Mouse (Mus musculus) ovary, postnatal 14 days (tissue): ENCODE data around the gene Evc2.

ENCODE experiments used
- DNase-seq: peaks from one replicate; pipeline ENCODE4 v3.0.0; 2022; ENCODE audit warnings: low spot score

Gene Evc2

DNA sequence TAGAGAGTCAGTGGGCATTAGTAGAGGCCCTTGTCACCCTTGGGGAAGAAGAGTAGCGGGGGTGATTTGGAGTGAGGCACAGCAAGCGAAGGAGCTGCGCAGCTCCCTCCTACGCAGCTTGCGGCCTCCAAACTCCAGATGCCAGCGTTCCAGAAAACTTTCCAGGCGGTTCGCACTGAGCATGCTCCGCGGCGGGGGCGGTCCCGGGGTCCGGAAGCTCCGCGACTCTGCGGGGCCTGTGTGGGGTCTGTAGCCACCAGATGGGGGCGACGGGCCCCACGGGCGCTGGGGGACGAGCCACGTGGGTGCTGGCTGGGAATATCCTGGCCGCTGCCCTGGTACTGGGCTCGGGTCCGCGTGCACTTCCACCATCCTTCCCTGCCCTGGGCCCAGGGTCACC lies at the start of gene Evc2:
TSS of gene Evc2 (plus strand) at position 212 of the 400 bp plus-strand sequence.
- DNase-seq, result peak; percentile 66

DNA sequence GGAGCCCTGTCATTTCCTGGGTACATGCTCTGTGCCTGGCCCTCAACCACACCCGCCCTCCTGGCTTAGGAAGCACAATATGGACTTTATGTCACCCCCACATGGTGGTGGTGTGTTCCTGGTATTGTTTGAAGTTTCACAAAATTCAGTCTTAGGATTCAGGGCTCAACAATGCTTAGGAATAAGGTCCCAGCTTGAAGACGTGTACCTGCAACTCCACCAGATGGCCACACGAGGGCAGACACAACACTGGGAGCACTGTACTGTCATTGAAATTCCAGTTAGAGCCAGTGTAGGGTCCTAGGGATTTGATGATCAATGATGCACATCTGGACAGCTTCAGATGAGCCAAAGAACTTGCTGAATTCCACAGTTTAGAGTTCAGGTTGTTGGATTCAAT lies 49.1 kb upstream of the Evc2 start:
- no peak for DNase-seq

DNA sequence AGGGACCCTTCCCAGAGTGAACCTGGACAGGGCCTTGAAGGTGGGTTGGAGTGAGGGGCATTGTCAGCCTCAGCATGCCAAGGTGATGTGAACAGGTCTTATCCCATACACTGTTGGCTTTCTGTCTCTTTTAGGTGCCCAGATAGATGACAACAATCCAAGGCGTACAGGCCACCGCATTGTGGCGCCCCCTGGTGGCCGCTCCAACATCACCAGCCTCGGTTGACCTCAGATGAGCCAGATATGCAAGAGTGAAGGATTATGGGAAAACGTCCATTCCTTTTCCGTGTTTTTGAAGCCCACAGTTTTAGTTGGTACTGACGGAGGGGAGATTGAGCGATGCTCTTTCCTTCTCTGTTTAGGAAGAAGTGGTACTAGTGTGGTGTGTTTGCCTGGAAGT lies 47.3 kb upstream of the Evc2 start:
- no peak for DNase-seq

DNA sequence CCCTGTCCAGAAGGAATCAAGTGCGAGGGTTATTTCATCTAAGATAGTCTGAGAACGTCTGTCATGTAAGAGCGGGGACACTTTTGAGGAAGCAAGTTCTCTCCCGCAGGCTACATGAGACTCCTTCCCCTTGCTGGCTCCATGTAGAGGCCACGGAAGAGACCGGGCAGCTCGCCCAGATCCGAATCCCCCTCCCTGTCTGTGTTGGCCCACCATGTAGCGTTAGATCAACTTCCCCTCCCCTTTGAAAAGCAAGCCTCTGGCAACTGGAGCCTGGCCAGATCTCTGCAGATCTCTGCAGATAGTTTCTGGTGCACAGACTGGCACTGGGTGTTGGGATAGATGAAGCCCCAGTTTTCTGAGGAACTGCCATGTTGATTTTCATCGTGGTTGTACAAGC lies 41.6 kb upstream of the Evc2 start:
- no peak for DNase-seq

DNA sequence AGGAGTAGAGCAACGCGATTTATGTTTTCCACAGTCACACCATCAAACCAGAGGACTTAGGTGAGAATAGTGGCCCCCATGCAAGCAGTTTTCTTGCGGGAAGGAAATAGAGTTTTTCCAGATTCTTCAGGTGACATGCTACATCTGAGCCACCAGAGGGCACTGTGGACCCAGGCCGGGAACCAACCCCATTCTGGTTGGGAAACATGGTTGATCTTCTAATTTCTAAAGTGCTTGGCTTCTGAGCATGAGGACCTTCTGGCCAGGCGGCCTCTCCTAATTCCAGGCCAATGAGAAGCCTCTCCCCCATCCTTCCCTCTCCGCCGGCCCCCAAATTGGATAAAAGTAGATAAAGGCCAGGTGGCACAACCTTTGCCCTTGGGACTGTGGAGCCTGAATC lies 39.9 kb upstream of the Evc2 start:
- DNase-seq, result peak; percentile 22

DNA sequence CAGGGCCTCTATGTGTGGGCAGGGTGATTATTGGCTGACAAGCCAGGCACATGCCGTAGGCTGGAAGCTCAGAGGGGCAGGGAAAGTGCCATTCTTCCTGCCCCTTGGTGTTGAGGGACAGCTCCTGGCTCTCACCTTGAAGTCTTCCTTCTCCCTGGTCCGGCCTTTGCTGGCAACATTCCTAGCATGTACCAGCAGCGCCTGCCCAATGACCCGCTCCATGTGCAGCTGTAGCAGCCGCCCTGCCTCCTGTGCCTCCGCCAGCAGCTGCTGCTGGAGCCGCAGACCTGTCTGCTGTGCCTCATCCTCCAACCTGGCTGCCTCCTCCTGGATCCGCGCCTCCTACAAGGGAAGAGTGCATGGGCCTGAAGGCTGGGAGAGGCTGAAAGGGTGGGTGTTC lies 28.3 kb upstream of the Evc2 start:
- no peak for DNase-seq

DNA sequence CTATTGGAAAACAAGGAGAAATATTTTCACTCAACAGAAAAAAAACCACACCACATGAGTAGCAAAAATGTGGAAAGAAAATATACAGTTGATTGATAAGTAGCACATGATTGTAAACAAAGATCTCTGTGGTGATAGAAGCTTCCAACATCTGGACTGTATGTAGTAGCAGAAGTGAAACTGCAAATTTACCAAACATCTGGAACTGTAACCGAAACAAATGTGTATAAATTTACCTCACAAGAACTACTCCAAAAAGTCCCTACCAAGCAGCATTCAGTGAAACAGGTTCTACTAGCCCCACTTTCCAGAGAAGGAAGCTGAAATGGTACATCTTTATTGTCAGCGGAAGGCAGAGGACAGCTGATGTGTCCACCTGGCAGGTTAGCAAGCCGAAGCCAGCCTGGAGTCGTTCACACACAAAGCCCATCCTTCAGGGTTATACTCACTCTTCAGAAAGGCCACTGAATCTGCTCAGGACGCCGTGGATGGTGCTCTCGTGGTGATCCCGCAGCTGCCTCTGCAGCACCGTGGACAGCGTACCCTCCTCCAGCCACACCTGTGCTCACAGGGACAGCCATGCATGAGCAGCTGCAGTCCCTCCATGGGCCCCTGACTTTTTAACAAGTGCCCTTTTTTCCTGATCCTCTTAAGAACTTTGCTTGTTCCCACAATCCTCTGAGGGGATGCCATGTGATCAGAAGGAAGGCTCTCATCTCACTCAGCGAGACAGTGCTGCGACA lies 25.1 kb upstream of the Evc2 start:
- DNase-seq, result no peak

DNA sequence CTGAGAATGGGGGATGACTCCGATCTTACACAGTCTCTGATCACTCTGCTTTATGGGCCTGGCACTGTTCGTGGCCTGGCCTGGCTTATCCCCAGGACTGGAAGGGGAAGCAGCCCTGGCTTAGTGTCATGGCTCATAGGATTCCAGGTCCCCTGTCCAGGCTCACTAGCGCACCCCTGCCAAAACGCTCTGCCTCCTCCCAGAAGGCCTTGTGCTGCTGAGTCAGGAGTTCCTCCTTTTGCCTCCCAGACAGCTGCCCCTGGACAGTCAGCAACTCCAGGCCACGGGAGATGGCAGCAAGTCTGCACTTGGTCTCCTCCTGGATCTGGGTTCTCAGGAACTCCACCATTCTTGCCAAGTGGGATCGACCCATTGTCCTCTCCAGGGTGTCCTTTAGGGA lies 19.6 kb upstream of the Evc2 start:
- DNase-seq, result no peak

DNA sequence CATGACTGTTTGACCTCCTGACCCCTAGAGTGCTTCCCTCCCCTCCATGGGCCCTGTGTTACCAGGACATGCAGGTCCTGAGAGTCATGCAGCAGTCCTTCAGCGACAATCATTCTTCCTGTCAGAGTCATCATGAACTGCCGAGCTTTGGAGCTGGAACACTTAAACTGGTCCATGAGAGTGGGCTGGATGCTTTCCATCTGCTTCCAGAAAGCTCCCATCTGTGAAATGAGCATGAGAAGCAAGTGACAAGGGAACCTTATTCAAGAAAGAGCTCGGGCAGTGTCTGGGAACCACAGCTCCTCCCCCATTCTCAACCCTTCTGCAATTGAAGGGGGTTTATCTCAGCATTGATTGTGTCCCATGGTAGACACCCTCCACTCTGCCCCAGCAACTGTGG lies 18.1 kb upstream of the Evc2 start:
- DNase-seq, result no peak

DNA sequence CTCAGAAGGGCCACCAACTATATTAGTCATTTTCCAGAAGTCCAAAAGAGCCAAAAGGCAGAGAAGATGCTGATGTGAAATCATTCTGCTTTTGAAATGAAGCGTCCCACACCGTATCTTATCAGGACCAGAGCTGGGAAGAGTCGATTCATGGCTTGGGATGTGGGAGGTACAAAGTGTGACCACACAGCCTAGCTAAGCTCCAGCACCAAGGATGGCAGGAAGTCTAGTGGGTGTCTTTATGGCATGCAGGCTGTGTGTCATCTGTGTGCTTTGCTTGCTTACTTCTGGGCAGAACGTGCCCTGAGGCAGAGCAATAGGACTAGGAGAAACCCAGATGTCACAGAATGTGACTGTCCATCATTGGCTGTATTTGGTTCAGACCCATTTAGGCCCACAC lies 17.5 kb upstream of the Evc2 start:
- DNase-seq, result no peak

DNA sequence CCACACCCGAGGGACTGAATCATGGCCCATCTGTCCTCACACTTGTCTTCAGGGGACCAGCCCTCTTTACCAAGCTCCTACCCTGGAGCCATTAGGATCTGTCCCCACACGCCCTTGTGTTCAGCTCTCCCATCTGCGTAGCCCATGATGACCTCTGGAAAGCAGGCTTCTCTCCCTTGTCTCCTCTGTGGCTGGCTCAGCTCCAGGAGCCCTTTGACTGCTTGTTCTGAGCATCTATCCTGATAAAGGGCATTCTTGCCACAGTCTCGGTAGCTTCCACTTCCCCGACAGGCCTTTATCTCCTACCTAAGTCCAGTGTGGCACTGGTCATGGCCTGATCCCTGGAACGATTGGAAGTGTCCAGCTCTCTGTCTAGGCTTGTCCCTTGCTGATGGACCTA lies 11.6 kb upstream of the Evc2 start:
- DNase-seq, result no peak

DNA sequence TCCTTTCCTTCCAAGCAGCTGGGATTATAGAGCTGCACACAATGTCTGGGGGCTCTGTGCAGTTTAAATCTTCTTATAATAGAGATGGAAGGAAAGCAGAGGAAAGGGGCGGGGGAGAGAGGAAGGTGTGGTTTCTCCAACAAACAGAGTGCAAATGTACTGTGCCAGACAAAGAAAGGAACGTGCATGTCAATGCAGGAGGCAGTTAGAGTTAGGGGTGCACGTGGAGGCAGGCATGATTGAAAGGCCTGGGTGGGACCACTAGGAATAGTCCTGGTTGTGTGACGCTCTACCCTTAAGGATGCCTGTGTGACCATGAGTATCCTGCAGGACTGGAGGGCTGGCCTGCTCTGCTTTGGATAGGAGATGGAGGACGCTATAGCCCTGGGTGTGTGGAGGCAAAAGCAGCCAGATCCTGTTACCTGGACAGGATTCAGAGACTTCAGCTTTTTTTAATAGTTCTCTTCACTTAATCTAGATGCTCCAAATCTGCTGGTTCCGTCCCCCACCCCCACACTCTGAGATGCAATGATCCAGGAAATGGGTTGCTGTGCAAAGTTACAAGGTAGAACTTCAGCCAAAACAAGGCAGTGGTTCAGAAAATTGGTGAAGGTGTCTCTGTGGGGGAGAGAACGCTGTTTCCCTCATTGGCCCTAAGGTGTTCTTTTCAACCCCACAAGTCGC lies 7.7 kb upstream of the Evc2 start:
- DNase-seq, result no peak

DNA sequence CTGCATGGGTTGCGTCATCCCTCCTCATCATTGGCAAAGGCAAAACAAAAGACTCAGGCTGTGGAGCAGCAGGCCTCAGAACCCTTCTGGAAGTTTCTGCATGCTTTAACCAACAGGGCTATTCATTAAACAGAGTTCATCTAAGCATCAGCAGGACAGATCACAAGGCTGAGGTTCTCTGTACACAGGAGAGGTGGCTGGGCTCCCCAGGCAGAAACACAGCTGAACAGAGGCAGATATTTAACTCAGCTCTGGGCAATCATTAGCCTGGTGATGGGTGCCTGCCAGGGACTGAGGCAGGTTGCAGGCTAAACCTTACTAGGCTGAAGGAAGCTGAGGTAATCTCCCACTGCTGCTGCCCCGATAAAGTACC lies 7.2 kb upstream of the Evc2 start:
- no peak for DNase-seq

DNA sequence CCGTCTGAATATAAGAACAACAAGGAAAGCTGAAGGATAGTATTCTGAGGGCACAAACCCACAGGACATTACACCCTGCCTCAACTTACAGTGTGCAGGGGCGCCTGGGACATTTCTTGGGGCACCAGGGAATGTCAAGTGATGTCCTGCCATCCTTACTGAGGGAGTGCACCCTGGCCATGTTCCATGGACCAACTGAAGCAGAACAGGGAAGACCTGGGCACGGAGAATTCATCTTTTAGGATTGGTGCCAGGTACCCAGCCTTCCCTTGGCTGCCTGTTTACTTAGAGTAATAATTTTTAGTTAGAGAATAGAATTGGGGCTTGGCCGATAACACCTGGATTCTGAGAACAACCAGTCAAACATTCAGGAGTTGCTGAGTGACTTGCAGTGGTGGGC lies 6.2 kb upstream of the Evc2 start:
- no peak for DNase-seq

DNA sequence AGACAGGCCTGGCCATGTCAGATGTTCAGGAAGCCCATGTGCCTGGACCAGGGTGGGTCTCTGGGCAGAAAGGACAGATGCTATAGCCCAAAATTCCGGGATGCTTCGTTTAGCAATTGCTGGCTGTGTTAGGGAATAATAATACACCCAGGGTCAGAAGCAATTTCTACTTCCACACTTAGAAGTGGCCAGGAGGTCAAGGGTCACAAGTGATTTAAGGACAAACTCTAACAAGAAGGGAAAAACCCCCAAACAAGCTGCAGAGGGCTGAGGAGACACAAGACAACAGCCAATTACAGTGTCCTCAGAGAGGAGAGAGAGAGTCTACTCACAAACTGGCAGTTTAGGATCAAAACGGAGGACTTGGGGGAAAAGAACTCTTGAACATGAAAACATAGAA lies 3.2 kb upstream of the Evc2 start:
- DNase-seq, result no peak

DNA sequence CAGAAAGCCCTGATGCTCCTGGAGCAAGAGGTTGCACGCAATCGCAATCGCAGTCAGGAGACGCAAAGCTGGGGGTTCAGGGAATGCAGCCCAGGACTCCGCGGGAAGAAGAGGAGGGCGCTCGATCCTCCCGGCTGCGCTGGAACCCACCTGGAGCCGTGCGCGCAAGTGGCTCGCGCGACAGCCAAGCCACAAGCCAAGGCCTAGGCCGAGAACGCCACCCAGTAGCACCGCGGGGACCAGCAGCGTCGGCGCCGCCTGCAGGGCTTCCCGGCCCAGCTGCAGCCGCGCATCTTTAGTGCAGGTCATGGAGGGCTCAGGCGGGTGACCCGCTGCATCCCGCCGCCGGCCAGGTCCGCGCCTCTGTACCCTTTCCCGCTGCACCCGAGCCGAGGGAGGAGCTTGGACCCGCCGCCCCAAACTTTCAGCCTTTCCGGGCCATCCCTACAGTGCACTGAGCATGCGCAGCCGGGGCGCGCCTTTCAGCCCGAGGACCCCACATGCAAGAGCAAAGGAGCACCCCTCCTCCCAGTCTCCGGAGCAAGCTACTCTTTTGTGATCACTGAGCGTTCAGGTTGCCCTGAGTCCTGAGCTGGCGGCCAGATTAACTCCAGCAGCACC lies 1.7 kb upstream of the Evc2 start, which contains the start of gene Evc:
TSS of gene Evc (minus strand) at position 410 of the 621 bp plus-strand sequence.
- DNase-seq, result peak; percentile 62

DNA sequence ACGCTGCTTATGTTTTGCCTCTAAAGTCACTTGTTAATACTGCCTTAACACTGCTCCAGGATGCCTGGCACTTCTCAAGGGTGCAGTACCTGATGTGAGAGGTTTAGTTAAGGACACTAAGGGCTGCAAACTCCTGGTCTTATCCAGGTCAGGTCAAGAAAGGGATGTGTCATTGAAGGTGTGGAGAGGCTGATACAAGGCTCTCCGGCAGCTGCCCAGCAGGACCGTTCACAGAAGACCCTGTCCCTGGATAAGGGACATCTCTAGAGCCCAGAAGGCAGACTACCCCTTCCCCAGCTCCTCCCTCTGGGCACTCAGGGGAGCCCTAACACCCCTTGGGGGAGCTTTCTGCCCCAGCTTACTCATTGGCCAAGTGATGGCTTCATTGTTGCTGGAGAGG lies 603 bp upstream of the Evc2 start:
- DNase-seq, result no peak

DNA sequence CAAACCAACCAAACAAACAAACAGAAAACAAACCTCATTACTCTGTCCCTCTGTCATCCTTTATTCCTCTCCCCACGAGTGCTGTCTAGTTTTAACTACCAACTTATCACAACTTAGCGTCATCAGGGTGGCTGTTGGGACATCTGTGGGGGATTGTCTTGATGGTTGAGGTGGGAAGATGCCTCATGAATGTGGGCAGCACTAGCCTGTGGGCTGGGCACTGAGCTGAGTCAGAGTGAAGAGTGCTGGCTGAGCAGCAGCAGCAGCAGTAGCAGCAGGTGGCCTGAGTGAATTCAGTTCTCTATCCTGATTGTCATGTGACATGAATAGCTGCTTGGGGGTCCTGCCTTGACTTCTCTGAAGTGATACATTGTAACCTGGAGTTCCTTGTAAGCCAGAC lies 5.7 kb downstream of the Evc2 start:
- DNase-seq, result no peak

DNA sequence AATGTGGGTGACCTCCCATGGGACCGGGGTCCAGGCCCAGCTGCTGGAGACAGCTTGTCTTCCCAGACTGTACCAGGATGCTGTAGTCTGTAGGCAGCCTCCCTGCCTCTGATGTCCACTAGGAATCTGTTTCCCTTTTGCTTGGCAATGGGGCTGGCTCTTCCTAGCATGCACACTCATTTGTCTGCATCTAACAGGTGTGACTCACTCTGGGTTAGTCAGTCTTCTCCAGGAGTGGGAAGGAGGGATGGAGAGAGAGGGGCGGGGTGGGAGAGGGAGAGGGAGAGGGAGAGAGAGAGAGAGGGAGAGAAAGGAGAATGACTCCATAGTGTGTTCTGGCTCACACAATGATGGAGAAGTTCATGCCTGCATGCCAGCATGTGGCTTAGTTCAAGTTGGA lies 13.5 kb downstream of the Evc2 start:
- DNase-seq, result no peak

DNA sequence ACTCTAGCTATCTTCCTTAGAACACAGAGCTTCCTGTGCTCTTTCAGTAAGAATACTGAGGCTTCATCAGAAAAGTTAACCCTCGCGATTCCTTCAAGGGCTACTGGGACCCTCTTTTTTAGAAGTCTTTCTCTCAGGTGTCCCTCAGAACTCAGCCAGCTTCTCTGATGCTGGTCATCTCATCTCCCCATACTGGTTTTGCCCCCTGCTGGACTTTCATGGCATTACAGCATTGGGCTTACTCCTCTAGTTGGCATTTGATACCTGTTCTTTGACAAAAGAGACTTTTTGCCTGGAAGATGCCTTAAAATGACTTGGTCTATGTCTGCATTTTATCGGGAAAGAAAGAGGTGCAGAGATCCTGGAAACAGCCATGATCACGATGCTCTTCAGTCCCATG lies 16.1 kb downstream of the Evc2 start:
- DNase-seq, result peak; percentile 45

DNA sequence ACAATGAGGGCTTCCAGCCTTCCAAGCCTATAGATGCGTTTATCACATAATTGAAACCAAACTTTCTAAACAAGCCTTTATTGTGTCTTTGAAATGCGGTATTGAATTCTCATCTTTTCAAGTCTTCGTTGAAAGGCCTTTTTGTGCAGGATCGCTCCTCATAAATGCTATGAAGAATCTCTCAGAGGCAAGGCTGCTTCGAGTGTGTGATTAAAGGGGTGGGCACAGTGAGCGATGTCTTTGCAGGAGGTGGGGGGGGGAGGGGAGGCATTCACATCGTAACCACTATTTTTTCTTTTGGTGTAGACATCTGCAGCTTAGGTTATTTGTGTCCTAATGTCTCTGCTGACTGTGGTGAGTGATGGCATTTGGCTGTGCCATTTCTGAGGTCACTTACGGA lies 17.7 kb downstream of the Evc2 start:
- DNase-seq, result no peak

DNA sequence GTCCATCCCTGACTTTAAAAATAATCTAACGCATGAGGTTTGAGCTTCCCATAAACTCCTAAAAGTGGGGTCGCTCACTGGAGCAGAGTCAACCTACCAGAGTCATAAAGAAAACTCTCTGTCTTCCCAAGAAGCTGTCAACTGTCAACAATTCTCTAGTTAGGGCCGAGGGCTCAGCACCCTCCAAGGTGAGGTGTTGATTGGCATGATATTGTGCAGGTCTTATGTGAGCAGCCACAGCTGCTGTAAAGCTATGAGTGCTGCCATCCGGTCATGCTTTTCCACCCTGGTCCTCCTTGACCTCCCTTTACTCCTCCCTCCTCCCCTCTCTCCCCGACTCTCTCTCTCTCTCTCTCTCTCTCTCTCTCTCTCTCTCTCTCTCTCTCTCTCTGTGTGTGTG lies 24.3 kb downstream of the Evc2 start:
- DNase-seq, result no peak

DNA sequence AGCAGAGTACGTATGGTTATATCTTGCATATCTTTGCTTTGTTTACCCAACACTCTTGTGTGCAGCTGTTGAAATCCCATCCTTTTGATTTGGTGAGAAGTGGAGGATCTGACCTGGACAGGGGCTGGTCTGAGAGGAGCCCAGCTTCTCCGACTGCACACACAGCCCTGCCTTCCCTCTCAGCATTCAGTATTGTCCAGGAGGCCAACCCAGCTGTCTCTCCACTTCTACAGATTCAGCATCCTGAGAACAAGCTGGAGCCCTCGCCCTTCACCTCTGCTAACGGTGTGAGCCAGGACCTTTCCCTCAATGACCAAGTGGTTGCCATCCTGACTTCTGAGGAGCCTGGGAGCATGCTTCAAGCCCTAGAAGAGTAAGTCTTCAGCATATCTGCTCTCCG lies 25.0 kb downstream of the Evc2 start:
- no peak for DNase-seq

DNA sequence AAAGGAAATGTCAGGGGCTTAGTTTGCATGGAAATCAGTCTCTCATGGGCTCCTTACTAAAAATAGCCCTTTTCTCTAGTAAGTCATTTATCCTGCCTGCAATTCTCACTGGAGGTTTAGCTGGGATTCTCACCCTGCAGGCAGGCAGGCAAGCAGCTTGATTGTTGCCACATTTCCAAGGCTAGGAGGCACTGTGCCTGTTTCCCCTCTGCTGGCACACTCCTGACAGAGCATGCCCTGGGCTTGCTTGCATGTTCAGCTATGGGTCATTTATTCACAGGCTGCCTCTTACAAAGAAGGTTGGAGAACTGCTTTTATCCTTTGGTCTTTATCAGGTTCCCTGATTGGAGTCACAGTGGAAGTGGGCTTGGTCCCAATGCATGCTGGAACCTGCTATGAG lies 27.5 kb downstream of the Evc2 start:
- no peak for DNase-seq
